Mouse (Mus musculus): Measurements from ENCODE around the gene Ergic1. TPM values are rescaled to one million over a fixed set of nuclear protein-coding genes. Genes with fewer than 3 reads are reported as not detected.
A peak's percentile ranks its signal among the peaks of the same experiment; 100 is the strongest.

Gene Ergic1
- polyA plus RNA-seq, 1 experiment from 2014 or later = 103 TPM

DNA sequence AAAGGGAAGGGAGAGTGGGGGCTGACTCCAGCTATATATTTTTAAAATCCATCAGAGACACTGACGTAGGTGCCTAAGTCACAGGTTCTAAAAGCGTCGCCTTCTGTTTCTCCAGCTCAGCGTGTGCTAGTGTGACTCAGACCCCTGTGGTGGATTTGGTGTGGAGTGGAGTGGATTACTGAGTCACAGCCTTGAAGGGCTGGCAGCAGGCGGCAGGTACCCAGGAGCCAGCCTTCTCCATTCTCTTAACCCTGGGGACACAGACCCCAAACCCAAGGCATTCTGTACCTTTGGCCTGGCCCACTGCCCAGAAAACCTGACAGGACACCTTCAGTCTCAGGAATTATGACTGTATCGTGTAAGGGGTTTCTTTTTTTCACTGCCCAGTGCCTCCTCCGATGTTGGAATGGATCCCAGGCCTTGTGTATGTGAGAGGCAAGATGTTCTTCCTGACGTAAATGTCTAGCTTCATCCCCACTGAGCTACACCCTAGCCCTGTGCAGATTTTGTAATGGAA, 70.6 kb downstream of the Ergic1 start:
- H3K4me1 ChIP-seq (replicated peaks) = no peaks in the 10 kb centered on the region
- no peak overlapping the region for H3K4me3 ChIP-seq
- DNase-seq (ENCODE audit: low spot score) = no peak
- H3K9me3 ChIP-seq = no peaks in the 10 kb centered on the region
- peaks cover 100% of the 10 kb centered on the region for H3K36me3 ChIP-seq
- 94% methylated on average over 8 of the region's 8 CpGs for WGBS
- no peaks in the 10 kb centered on the region for H3K27me3 ChIP-seq (ENCODE audit: insufficient read depth, poor library complexity, severe bottlenecking)
- no peak overlapping the region for H3K27ac ChIP-seq

DNA sequence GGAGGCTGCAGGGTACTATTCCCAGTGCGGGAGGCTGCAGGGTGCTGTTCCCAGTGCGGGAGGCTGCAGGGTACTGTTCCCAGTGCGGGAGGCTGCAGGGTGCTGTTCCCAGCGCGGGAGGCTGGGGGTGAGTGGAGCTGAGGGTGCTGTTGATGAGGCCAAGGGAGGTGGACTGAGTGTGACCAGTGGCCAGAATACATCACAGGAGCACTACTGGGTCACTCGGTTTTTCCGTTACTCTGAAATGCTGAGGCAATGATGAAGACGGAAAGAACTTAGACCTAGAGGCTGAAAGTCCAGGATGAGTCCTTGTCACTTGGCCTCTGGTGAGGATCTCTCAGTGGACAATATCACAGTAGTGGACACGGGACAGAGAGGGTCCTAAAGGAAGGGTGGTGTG, 71.9 kb downstream of the Ergic1 start:
- Histone ChIP-seq H3K4me1 (replicated peaks) (0 out of 2 replicates have a peak, but pooled peaks cover 3% of the 10 kb centered on the region), H3K36me3 (peaks cover 92% of the 10 kb centered on the region), H3K27me3 (ENCODE audit: insufficient read depth, poor library complexity, severe bottlenecking) (no peaks in the 10 kb centered on the region), H3K9me3 (no peaks in the 10 kb centered on the region), H3K27ac (no peak overlapping the region), H3K4me3 (no peak overlapping the region)
- 95% methylated on average over 9 of the region's 9 CpGs for WGBS
- no peak for DNase-seq (ENCODE audit: low spot score)

DNA sequence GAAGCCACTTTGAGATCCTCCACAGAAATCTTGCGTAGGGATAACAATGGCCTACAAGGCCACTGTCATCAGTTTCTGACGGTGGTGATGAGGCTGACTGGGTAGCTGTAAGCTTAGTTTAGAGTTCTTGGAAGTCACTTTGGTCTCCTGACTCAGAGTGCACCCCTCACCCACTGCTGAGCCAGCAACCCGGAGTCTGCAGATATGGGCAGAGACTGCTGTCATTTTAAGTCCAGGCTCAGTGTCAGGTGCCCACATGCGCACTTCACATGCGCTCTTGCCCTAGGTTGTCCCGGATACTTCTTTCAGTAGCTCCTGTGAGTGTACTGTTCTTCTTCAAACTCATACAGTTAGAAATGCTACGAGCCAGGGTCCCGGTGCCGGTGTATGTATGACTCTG, 72.6 kb downstream of the Ergic1 start:
- DNase-seq (ENCODE audit: low spot score) = no peak
- H3K4me1 ChIP-seq (replicated peaks) = 0 out of 2 replicates have a peak, but pooled peaks cover 3% of the 10 kb centered on the region
- no peak overlapping the region for H3K27ac ChIP-seq
- 95% methylated on average over 9 of the region's 9 CpGs for WGBS
- H3K27me3 ChIP-seq (ENCODE audit: insufficient read depth, poor library complexity, severe bottlenecking) = no peaks in the 10 kb centered on the region
- no peak overlapping the region for H3K4me3 ChIP-seq
- peaks cover 92% of the 10 kb centered on the region for H3K36me3 ChIP-seq
- H3K9me3 ChIP-seq = no peaks in the 10 kb centered on the region

DNA sequence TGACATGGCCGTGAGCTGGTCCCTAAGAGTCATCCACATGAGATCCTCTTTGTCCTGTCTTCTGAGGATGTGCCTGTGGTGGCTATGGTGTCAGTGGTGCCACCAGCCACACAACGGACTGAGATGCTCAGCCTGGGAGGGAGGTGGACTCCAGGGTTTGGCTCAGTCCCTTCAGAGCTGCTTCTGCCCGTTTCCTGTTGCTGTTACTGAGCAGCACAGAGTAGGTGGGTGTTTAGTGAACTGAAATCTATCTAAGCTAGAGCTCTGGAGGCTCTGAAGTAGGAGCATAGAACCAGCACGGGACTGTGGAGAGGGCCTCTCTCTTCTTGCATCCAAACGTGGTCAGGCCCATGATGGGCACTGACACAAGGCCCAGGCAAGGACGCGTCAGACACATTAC, 73.2 kb downstream of the Ergic1 start:
- DNase-seq (ENCODE audit: low spot score) = no peak
- H3K4me3 ChIP-seq = no peak overlapping the region
- H3K4me1 ChIP-seq (replicated peaks) = 0 out of 2 replicates have a peak, but pooled peaks cover 3% of the 10 kb centered on the region
- H3K27ac ChIP-seq = no peak overlapping the region
- 90% methylated on average over 7 of the region's 7 CpGs for WGBS
- no peaks in the 10 kb centered on the region for H3K27me3 ChIP-seq (ENCODE audit: insufficient read depth, poor library complexity, severe bottlenecking)
- peaks cover 92% of the 10 kb centered on the region for H3K36me3 ChIP-seq
- H3K9me3 ChIP-seq = no peaks in the 10 kb centered on the region

DNA sequence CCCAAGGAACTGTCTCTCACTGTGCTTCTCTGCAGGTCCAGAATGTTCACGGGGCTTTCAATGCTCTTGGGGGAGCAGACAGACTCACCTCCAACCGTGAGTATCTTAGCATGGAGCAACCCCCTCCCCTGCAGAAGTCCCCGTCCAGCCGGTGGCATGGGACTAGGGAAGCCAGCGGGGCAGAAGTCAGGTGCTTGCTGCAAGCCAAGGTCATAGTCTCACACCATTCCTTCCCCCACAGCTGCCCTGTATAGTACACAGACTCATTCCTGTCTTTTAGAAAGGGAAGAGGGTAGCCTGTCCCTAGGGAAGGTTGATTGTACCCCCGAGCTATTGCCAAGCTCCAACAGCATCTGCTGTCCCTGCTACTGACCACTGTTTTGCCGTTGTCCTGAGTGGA, 74.7 kb downstream of the Ergic1 start:
- WGBS = 89% methylated on average over 7 of the region's 7 CpGs
- Histone ChIP-seq H3K27me3 (ENCODE audit: insufficient read depth, poor library complexity, severe bottlenecking) (no peaks in the 10 kb centered on the region), H3K9me3 (no peaks in the 10 kb centered on the region), H3K4me3 (no peak overlapping the region), H3K4me1 (replicated peaks) (0 out of 2 replicates have a peak, but pooled peaks cover 3% of the 10 kb centered on the region), H3K27ac (no peak overlapping the region), H3K36me3 (peaks cover 92% of the 10 kb centered on the region)
- no peak for DNase-seq (ENCODE audit: low spot score)

DNA sequence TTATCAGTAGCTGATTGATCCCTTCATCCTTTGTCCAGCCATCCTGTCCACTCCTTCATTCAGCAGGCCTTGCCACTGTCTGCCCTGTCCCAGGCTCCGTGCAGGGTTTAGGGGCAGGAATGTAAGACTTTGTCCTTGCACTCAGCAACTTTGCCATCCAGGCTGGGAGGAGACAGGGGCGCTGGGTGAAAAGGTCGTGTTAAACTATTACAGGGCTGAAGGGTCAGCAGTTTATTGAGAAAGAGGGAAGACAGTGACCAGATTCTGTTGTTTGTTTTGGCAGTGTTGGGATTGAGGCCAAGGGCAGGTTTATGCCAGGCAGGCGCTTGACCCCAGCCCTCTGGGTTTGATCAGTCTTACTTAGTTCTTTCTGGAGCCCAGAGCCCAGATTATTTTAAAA, 76.6 kb downstream of the Ergic1 start:
- Histone ChIP-seq H3K4me3 (no peak overlapping the region), H3K9me3 (no peaks in the 10 kb centered on the region), H3K27me3 (ENCODE audit: insufficient read depth, poor library complexity, severe bottlenecking) (no peaks in the 10 kb centered on the region), H3K4me1 (replicated peaks) (0 out of 2 replicates have a peak, but pooled peaks cover 3% of the 10 kb centered on the region), H3K36me3 (peaks cover 92% of the 10 kb centered on the region), H3K27ac (no peak overlapping the region)
- no peak for DNase-seq (ENCODE audit: low spot score)
- WGBS = 77% methylated on average over 4 of the region's 4 CpGs

DNA sequence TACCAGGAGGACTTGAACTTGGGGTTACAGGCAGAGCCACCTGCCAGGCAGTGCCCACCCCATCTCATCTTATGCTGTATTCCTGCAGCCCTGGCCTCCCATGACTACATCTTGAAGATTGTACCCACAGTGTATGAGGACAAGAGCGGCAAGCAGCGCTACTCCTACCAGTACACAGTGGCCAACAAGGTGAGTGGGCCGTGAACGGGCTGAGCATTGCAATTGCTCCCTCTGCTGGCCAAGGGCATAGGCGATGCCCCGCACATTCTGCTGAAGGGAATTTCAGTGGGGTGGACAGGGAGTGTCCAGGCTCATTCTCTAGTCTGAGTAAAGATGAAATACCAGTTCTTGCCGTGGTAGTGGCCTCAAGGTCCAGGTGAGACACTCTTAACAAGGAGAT, 77.4 kb downstream of the Ergic1 start:
- no peak overlapping the region for H3K4me3 ChIP-seq
- H3K27me3 ChIP-seq (ENCODE audit: insufficient read depth, poor library complexity, severe bottlenecking) = no peaks in the 10 kb centered on the region
- H3K27ac ChIP-seq = no peak overlapping the region
- DNase-seq (ENCODE audit: low spot score) = peak; percentile 69
- peaks cover 92% of the 10 kb centered on the region for H3K36me3 ChIP-seq
- no peaks in the 10 kb centered on the region for H3K9me3 ChIP-seq
- 34% methylated on average over 7 of the region's 7 CpGs for WGBS
- H3K4me1 ChIP-seq (replicated peaks) = 0 out of 2 replicates have a peak, but pooled peaks cover 3% of the 10 kb centered on the region

DNA sequence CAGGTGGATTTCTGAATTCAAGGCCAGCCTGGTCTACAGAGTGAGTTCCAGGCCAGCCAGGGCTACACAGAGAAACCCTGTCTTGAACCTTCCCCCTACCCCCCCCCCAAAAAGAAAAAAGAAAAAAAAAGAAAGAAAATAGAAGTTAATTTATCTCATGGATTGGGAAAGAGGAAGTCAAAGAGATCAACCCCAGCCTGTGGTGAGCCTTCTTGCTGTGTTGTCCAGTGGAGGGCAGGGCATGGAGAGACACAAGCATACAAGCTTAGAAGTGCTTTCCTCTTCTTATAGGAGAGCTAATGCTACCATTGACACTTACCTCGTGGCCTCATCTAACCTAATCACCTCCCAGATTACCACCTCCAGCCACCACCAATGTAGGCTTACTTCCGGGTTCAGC, 78.5 kb downstream of the Ergic1 start:
- Histone ChIP-seq H3K27ac (no peak overlapping the region), H3K4me1 (replicated peaks) (peaks cover 12% of the 10 kb centered on the region), H3K27me3 (ENCODE audit: insufficient read depth, poor library complexity, severe bottlenecking) (no peaks in the 10 kb centered on the region), H3K4me3 (no peak overlapping the region), H3K36me3 (peaks cover 92% of the 10 kb centered on the region), H3K9me3 (no peaks in the 10 kb centered on the region)
- 87% methylated on average over 2 of the region's 2 CpGs for WGBS
- no peak for DNase-seq (ENCODE audit: low spot score)

DNA sequence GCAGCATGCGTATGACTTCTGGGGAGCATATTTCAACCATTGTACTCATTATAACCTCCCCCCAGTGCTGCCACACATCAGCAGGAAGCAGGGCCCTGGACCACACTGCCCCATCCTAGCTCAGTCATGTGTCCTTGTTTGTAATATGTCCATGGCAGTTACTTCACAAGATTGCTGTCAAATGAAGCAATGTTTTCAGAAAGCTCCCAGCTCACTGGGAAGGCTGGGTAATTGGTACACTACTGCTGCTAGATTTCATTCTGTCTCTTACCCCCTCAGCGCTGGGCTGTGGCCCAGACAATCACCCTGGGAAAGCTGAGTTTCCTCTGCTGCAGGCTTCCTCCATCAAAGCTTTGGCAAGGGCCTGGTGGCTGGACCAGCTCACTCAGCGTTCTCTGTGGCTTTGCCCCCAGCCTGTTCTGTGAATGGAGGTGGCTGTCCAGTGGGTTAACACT, 79.0 kb downstream of the Ergic1 start:
- H3K36me3 ChIP-seq = peaks cover 92% of the 10 kb centered on the region
- 94% methylated on average over 3 of the region's 3 CpGs for WGBS

DNA sequence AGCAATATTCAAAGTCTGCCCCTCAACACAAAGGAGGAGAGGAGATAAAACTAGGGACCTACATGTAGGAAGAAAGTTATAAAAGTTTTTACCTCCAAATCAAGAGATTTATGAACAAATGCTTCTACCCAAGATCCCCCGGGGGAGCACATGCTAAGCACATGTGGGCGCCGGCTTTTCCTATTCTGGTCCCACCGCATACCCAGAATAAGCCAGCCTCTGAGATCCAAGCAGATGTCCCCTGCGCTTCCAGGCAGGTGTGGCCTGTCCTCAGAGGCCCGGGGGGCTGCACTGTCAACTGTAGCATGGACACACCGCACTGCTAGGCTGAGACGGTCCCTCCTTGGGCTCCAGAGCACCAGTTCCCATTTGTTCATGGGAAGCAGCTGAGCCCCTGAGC, 82.2 kb downstream of the Ergic1 start:
- no peaks in the 10 kb centered on the region for H3K9me3 ChIP-seq
- H3K36me3 ChIP-seq = peaks cover 100% of the 10 kb centered on the region
- H3K27me3 ChIP-seq (ENCODE audit: insufficient read depth, poor library complexity, severe bottlenecking) = no peaks in the 10 kb centered on the region
- H3K4me1 ChIP-seq (replicated peaks) = peaks cover 16% of the 10 kb centered on the region
- 95% methylated on average over 8 of the region's 8 CpGs for WGBS
- H3K4me3 ChIP-seq = no peak overlapping the region
- H3K27ac ChIP-seq = no peak overlapping the region; the same call in 1 of the 2 replicates
- DNase-seq (ENCODE audit: low spot score) = no peak

More for the DNA sequence above, 79.0 kb downstream of the Ergic1 start:
- Histone ChIP-seq H3K4me3 (no peak overlapping the region), H3K9me3 (no peaks in the 10 kb centered on the region), H3K27me3 (ENCODE audit: insufficient read depth, poor library complexity, severe bottlenecking) (no peaks in the 10 kb centered on the region), H3K27ac (no peak overlapping the region), H3K4me1 (replicated peaks) (peaks cover 17% of the 10 kb centered on the region)
- DNase-seq (ENCODE audit: low spot score) = no peak

DNA sequence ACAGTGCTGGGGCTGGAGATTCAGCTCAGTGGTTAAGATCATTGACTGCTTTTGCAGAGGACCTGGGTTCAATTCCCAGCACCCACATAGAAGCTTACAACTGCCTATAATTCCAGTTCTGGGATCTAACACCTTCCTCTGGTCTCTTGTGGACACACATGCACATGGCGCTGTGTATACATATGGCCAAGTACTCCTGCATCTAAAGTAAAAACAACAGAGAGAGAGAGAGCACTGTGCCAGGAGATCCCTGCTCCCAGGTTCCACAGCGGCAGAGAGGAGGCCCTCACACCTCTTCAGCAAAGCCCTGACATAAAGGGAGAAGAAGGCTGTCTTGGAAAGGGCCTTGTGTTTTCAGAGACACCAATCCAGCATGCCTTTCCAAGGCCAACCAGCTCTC, 82.7 kb downstream of the Ergic1 start:
- DNase-seq (ENCODE audit: low spot score) = no peak
- H3K27me3 ChIP-seq (ENCODE audit: insufficient read depth, poor library complexity, severe bottlenecking) = no peaks in the 10 kb centered on the region
- H3K4me3 ChIP-seq = no peak overlapping the region
- H3K4me1 ChIP-seq (replicated peaks) = peaks cover 16% of the 10 kb centered on the region
- peak overlapping the region; percentile 77 for H3K27ac ChIP-seq
- peaks cover 100% of the 10 kb centered on the region for H3K36me3 ChIP-seq
- 94% methylated on average over 2 of the region's 2 CpGs for WGBS
- no peaks in the 10 kb centered on the region for H3K9me3 ChIP-seq

DNA sequence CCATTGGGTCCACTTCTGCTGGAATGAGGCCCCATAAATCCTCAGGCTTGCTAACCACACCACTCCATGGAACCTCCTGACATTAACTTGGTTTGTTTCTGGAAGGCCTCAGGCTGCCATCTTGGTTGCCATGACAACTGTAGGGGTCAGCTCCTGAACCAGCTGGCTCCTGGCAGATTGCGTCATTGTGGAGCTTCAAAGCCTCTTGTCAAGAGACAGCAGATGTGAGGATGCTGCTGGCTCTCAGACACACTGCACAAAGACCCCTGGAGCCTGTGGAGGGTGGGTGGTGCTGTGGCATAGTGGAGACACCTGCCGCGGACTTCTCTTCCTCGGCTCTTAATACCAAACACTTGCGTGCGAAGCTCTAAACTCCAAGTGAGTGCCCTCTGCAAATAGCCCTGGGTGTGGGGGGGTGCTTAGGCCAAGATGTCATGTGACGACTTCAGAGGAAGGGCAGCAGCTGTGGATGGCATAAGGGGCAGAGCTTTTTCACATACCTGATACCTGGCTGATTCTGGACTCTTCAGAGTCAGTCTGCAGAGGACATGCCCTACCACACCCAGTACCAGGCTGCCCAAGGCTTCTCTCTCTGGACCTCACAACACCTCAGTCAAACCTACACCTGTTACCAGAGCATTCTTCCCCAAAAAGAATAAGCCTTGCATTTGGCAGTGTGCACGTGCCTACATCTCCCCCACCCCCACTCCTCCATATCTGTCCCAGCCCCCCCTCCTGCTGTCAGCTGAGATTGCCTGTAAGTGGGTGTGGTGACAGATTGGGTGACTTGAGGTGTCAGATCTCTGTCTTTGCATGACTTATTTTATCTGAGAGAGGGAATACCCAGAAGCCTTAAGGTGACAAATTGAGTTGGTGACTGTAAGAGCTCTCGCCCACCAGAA, 83.5 kb downstream of the Ergic1 start:
- H3K9me3 ChIP-seq = no peaks in the 10 kb centered on the region
- H3K27me3 ChIP-seq (ENCODE audit: insufficient read depth, poor library complexity, severe bottlenecking) = no peaks in the 10 kb centered on the region
- 72% methylated on average over 9 of the region's 9 CpGs for WGBS
- peaks cover 16% of the 10 kb centered on the region for H3K4me1 ChIP-seq (replicated peaks)
- peak overlapping the region; percentile 79 for H3K27ac ChIP-seq
- peak; percentile 70 for DNase-seq (ENCODE audit: low spot score)
- no peak overlapping the region for H3K4me3 ChIP-seq
- peaks cover 100% of the 10 kb centered on the region for H3K36me3 ChIP-seq

DNA sequence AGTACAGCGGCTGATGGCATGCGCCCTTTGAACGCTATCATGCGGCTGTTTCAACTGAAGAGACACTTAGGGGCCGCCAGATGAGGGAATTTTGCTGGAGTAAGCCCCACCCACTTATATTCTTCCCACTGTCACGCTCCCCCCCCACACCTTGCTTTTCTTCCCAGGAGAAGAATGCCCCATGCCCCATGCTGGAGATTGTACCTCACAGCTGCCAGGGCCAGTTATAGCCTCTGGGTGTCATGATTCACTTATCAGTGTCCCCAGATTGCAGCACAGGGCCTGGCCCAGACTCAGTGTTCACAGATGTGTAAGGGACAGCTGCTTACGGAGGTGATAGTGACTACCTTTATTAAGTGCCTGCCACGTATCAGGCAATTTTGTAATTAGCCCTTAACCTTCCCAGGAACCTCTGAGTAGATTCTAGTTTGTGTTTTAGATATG, 84.1 kb downstream of the Ergic1 start:
- 92% methylated on average over 8 of the region's 8 CpGs for WGBS
- H3K36me3 ChIP-seq = peaks cover 98% of the 10 kb centered on the region
- H3K27me3 ChIP-seq (ENCODE audit: insufficient read depth, poor library complexity, severe bottlenecking) = no peaks in the 10 kb centered on the region
- peaks cover 19% of the 10 kb centered on the region for H3K4me1 ChIP-seq (replicated peaks)
- DNase-seq (ENCODE audit: low spot score) = no peak
- no peaks in the 10 kb centered on the region for H3K9me3 ChIP-seq
- no peak overlapping the region for H3K4me3 ChIP-seq
- H3K27ac ChIP-seq = peak overlapping the region; percentile 79
